Mouse (Mus musculus) forebrain, postnatal 0 days (tissue): ENCODE results near the gene Osbpl6. TPM values are rescaled to one million over a fixed set of nuclear protein-coding genes. Genes with fewer than 3 reads are reported as not detected.
A peak's percentile ranks its signal among the peaks of the same experiment; 100 is the strongest.

Experiments
- ATAC-seq: fragments of 200-750 bp; cut with Nextera tagmentation; 2 replicates; pipeline ENCODE4 v1.8.0; 2017; ENCODE audit warnings: mild to moderate bottlenecking, moderate library complexity
- DNase-seq: peaks from one replicate; pipeline ENCODE4 v3.0.0-alpha.2; 2015
- H3K27ac ChIP-seq: fragments of 300-500 bp; sonication (generic); 2 replicates; pipeline ENCODE4 v1.5.1; 2014; ENCODE audit warnings: low read depth, mild to moderate bottlenecking, antibody characterized with exemption, low read length, moderate library complexity, mixed read lengths
- H3K27me3 ChIP-seq: fragments of 300-500 bp; sonication (generic); 2 replicates; pipeline ENCODE4 v1.6.1; 2014; ENCODE audit warnings: mild to moderate bottlenecking, low read length, mixed read lengths; ENCODE audit not compliant: insufficient read depth
- H3K36me3 ChIP-seq: fragments of 300-500 bp; sonication (generic); 2 replicates; pipeline ENCODE4 v1.6.1; 2014; ENCODE audit warnings: mild to moderate bottlenecking, moderate library complexity; ENCODE audit not compliant: insufficient read depth
- H3K4me1 ChIP-seq: fragments of 300-500 bp; sonication (generic); 2 replicates; pipeline ENCODE4 v1.6.1; 2014; ENCODE audit warnings: antibody characterized with exemption; ENCODE audit not compliant: insufficient read depth
- H3K4me2 ChIP-seq: fragments of 300-500 bp; sonication (generic); 2 replicates; pipeline ENCODE4 v1.6.1; 2014; ENCODE audit warnings: low read depth, mild to moderate bottlenecking, moderate library complexity
- H3K4me3 ChIP-seq: fragments of 300-500 bp; sonication (generic); 2 replicates; pipeline ENCODE4 v1.5.1; 2014; ENCODE audit warnings: low read depth, low read length, mixed read lengths
- H3K9ac ChIP-seq: fragments of 300-500 bp; sonication (generic); 2 replicates; pipeline ENCODE4 v1.6.1; 2014; ENCODE audit warnings: mild to moderate bottlenecking
- H3K9me3 ChIP-seq: fragments of 300-500 bp; sonication (generic); 2 replicates; pipeline ENCODE4 v1.6.1; 2016; ENCODE audit warnings: low read length
- CTCF ChIP-seq: sonication (generic); IDR thresholded peaks from 2 replicates; pipeline ENCODE4 v1.5.1; 2016; ENCODE audit warnings: antibody characterized with exemption, control low read depth, low read depth
- WGBS: fragments of 180-500 bp; shearing (Covaris S2); extraction: QIAGEN DNeasy Blood & Tissue Kit; methylation state at CpG from one replicate; pipeline ENCODE4 v1.1.7; 2014; 5-methylcytosine and 5-hydroxymethylcytosine counted together
- polyA plus RNA-seq: library from polyadenylated mRNA; unstranded; fragments of >200 nt; fragmentation: Nextera tagmentation; extraction: Ambion mirVana; gene quantifications from 2 replicates; pipeline ENCODE4 v1.2.1, GENCODE M21; 2015
- total RNA-seq: library from RNA; depleted of rRNA; stranded (reverse); fragments of >200 nt; gene quantifications from 2 replicates; pipeline ENCODE4 v1.2.3, GENCODE M21; 2014

Gene Osbpl6
- total and polyA plus RNA-seq, 2 experiments from 2014 or later, result 17.1 to 19.5 TPM

- Histone ChIP-seq H3K9ac (no peak overlapping the region), H3K9me3 (no peaks in the 10 kb centered on the region), H3K4me1 (no peaks in the 10 kb centered on the region), H3K4me2 (no peak overlapping the region), H3K27ac (no peak overlapping the region), H3K27me3 (no peaks in the 10 kb centered on the region), H3K36me3 (no peaks in the 10 kb centered on the region), H3K4me3 (no peak overlapping the region)
- TF ChIP-seq CTCF, result no peak
- DNase-seq (no peak), ATAC-seq (no peak)
- WGBS, result 85% methylated on average over 6 of the region's 6 CpGs
Measured at GRCm38 (mm10) chr2:76512888-76513287, 106.6 kb downstream of the Osbpl6 start.

DNA sequence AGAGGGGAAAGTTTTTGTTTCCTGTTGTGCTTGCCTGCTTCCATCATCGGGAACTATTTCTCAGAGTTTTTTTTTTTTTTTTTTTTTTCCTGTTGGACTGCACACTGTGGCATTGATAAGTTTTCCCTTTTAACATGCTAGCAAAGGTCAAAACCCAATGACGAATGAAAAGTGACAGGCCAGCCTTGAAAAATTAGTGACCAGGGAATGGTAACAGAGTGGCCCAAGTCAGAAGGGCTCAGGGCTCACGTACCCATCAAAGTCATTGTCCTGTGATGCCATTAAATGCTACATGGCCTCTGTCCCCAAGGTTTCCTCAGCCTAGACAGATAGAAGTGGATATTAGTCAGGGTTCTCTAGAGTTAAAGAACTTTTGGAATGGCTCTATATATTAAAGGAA is 107.0 kb downstream of the Osbpl6 start:
- no peaks in the 10 kb centered on the region for H3K9me3 ChIP-seq
- WGBS, result 94% methylated on average over 3 of the region's 3 CpGs
- ATAC-seq, result no peak

DNA sequence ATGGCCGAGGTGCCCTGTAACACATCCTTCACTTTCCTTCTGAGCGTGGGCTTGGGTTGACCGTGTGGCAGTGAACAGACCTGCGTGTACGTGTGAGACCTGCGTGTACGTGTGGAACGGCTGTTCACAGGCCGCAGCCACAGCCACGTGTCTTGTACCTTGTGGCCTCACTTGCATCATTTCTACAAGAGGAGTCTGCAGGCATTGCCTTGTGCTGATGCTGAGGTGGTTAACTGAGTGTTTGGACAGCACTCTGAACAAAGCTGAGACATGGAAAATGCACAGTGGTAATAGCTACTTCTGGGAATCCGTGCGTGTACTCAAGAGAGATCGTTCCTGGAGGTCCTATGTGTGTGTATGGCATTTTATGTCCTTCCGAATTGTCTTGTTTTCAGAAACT is 111.2 kb downstream of the Osbpl6 start:
- Histone ChIP-seq H3K9ac (no peak overlapping the region), H3K4me3 (no peak overlapping the region), H3K4me2 (no peak overlapping the region), H3K27me3 (no peaks in the 10 kb centered on the region), H3K27ac (no peak overlapping the region), H3K36me3 (no peaks in the 10 kb centered on the region), H3K9me3 (no peaks in the 10 kb centered on the region), H3K4me1 (no peaks in the 10 kb centered on the region)
- TF ChIP-seq CTCF, result no peak
- no peak for DNase-seq
- WGBS, result 95% methylated on average over 14 of the region's 14 CpGs
- no peak for ATAC-seq

More for the DNA sequence above, 107.0 kb downstream of the Osbpl6 start:
- no peak for DNase-seq
- no peak overlapping the region for H3K4me2 ChIP-seq
- no peak overlapping the region for H3K4me3 ChIP-seq
- no peaks in the 10 kb centered on the region for H3K36me3 ChIP-seq
- H3K9ac ChIP-seq, result no peak overlapping the region
- TF ChIP-seq CTCF, result no peak
- no peak overlapping the region for H3K27ac ChIP-seq
- H3K4me1 ChIP-seq, result no peaks in the 10 kb centered on the region
- no peaks in the 10 kb centered on the region for H3K27me3 ChIP-seq

DNA sequence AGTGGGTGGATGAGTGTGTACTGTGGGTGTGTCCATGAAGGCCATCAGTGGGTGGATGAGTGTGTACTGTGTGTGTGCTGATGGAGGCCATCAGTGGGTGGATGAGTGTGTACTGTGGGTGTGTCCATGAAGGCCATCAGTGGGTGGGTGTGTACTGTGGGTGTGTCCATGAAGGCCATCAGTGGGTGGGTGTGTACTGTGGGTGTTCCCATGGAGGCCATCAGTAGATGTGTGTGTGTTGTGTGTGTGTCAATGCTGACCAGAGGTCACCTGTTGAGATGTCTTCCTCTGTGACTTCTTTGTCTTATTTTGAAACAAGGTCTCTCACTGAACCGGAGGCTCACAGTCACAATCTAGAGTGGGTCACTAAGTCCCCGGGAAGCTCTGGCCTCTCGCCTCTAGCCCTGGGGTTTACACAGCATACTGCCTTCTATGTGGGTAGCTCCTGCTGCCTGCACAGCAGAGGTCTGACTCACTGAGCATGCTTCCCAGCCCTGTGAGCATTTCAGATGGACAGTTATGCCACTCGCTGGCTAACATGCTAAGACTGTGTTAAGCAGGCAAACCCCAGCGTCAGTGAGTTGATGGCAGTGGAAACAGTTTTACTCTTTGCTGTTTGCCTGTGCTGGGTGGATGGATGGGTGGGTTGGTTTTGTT is 112.2 kb downstream of the Osbpl6 start:
- 86% methylated on average over 5 of the region's 5 CpGs for WGBS
- DNase-seq (no peak), ATAC-seq (no peak)
- no peak overlapping the region for H3K27ac ChIP-seq
- no peak overlapping the region for H3K4me3 ChIP-seq
- H3K9me3 ChIP-seq, result no peaks in the 10 kb centered on the region
- H3K4me2 ChIP-seq, result no peak overlapping the region
- H3K36me3 ChIP-seq, result no peaks in the 10 kb centered on the region
- no peaks in the 10 kb centered on the region for H3K4me1 ChIP-seq
- no peaks in the 10 kb centered on the region for H3K27me3 ChIP-seq
- no peak overlapping the region for H3K9ac ChIP-seq
- TF ChIP-seq CTCF, result no peak

DNA sequence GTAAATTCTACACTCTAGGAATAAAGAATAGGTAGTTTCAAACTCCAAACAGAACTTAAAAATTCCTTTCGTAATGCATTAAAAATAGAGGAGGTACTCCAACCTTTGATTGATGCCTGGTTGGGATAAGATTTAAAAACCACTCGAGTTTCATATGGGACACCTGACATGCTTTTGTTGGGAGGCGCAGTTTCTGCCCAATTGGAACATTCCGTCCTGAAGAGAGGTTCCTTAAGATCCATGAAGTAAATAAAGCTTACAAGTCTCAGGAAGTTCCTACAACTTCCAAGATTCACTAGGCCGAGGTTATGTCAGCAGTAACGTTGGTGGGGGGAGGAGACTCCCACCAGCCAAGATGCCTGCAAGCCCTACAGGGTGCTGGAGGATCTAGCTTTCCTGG is 115.3 kb downstream of the Osbpl6 start:
- Histone ChIP-seq H3K4me1 (no peaks in the 10 kb centered on the region), H3K9ac (no peak overlapping the region), H3K4me2 (no peak overlapping the region), H3K4me3 (no peak overlapping the region), H3K27me3 (no peaks in the 10 kb centered on the region), H3K27ac (no peak overlapping the region), H3K9me3 (no peaks in the 10 kb centered on the region), H3K36me3 (no peaks in the 10 kb centered on the region)
- DNase-seq (no peak), ATAC-seq (no peak)
- WGBS, result 87% methylated on average over 6 of the region's 6 CpGs
- TF ChIP-seq CTCF, result no peak

DNA sequence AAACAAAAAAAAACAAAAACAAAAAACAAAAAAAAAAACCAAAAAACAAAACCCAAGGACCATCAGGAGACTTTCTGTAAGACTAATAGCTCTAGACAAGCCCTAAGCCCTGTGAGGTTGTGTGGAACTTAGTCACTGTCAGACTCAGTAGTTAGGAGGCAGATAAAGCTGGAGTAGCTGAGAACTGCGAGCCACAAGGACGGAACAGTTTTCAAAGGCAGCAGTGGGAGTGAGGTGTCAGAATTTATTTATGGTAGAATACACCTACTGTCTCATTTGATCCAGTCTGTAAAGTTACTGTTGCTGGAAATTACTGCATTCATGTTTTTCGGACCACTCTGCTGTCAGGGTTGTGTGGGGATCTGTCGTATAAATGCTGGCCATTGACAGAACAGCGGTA is 118.1 kb downstream of the Osbpl6 start:
- WGBS, result 51% methylated on average over 5 of the region's 5 CpGs
- no peak for TF ChIP-seq CTCF
- Histone ChIP-seq H3K27me3 (no peaks in the 10 kb centered on the region), H3K4me2 (no peak overlapping the region), H3K9me3 (no peaks in the 10 kb centered on the region), H3K36me3 (no peaks in the 10 kb centered on the region), H3K4me1 (no peaks in the 10 kb centered on the region), H3K9ac (no peak overlapping the region), H3K4me3 (no peak overlapping the region), H3K27ac (no peak overlapping the region)
- ATAC-seq (no peak), DNase-seq (no peak)

DNA sequence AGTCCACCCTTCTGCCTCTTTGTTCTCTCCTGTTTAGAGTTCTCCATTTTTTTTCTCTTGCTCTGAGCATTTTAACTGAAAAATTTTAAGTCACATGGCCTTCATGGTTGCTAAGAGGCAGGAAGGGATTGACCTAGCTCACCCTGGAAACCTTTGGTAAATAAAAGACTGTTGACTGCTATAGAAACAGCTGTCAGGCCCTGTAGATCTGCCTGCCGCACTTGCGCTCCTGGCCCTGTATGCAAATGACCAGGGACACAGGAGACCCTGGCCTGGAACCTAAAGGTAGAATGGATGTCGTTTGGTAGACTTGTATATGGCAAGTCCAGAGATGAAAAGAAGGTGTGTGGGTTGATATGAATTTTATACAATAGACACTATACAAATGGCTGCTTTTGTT is 119.3 kb downstream of the Osbpl6 start:
- Histone ChIP-seq H3K4me2 (no peak overlapping the region), H3K4me3 (no peak overlapping the region), H3K27ac (no peak overlapping the region), H3K27me3 (no peaks in the 10 kb centered on the region), H3K9ac (no peak overlapping the region), H3K36me3 (no peaks in the 10 kb centered on the region), H3K9me3 (no peaks in the 10 kb centered on the region), H3K4me1 (no peaks in the 10 kb centered on the region)
- DNase-seq (no peak), ATAC-seq (peak; percentile 34; the same call in 1 of the 2 replicates)
- TF ChIP-seq CTCF, result no peak
- 46% methylated on average over 3 of the region's 3 CpGs for WGBS
